In the genomic region with DNA sequence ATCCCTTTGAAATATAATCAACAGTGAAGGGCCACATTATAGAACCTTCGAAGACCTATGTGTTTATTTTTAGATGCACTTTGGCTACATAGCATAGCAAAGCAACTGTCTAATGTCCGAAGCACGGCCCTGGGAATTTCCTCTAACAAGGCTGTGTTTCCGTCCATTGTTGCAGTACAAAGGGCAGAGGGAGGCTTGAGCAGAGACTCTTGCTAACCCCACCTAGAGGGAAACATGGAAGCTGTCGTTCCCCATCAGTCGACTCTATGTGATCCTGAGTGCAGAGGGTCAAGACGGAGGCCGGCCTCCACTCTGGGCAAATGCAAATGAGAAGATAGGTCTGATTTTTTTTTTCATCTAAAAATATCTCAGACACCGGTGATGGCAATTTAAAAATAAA, we compare ENCODE assay signal across 11 mouse cellular contexts. TPM values are rescaled to one million over a fixed set of nuclear protein-coding genes. Genes with fewer than 3 reads are reported as not detected.
DNase-seq lines count a peak whose midpoint lies in the region; TF ChIP-seq lines count a peak whose summit lies in the region.
"Had no signal": no experiment of that assay in that cellular context is flagged by ENCODE, and none has a peak within 500 bp of the region (broad histone marks: within the 10 kb centered on the region; RNA-seq: fewer than 3 reads in every experiment).

No protein-coding gene starts in this region.

- 46% methylated on average over 9 of the region's 9 CpGs for WGBS in lung, adult 2 months
- 70% methylated on average over 9 of the region's 9 CpGs for WGBS in midbrain, embryonic 10.5 days
- 64% methylated on average over 9 of the region's 9 CpGs for WGBS in cerebellum, adult 2 months

- H3K4me1 ChIP-seq in lung, adult 2 months (ENCODE audit: control insufficient read depth, insufficient read depth, low read length) = peaks cover 21% of the 10 kb centered on the region
- peaks cover 4% of the 10 kb centered on the region; the same call in 1 of the 2 replicates for H3K4me1 ChIP-seq in midbrain, embryonic 10.5 days
- H3K4me1 ChIP-seq in cerebellum, adult 2 months (ENCODE audit: control insufficient read depth, insufficient read depth, low read length) = no peaks in the 10 kb centered on the region
- H3K4me1 ChIP-seq: embryonic facial prominence, embryonic 12.5 days had no signal

- H3K27ac ChIP-seq in midbrain, embryonic 10.5 days (replicated peaks) = no peak overlapping the region
- H3K27ac ChIP-seq in cerebellum, adult 2 months (ENCODE audit: insufficient read depth, low read length) = no peak overlapping the region
- H3K27ac ChIP-seq: embryonic facial prominence, embryonic 12.5 days; hindbrain, postnatal 0 days had no signal

- no peaks in the 10 kb centered on the region for H3K36me3 ChIP-seq in midbrain, embryonic 10.5 days
- H3K36me3 ChIP-seq: embryonic facial prominence, embryonic 12.5 days had no signal

- TF ChIP-seq CTCF in lung, adult 2 months (IDR thresholded peaks at IDR 0.05; ENCODE audit: insufficient read depth, low read length) = no peak
- TF ChIP-seq CTCF in cerebellum, adult 2 months (IDR thresholded peaks at IDR 0.05; ENCODE audit: borderline replicate concordance, insufficient read depth, low read depth, low read length) = no peak

- no peaks in the 10 kb centered on the region for H3K27me3 ChIP-seq in midbrain, embryonic 10.5 days (ENCODE audit: low read depth, poor library complexity, severe bottlenecking)
- no peaks in the 10 kb centered on the region for H3K27me3 ChIP-seq in cerebellum, adult 2 months (ENCODE audit: control insufficient read depth, insufficient read depth, low read length)
- H3K27me3 ChIP-seq: embryonic facial prominence, embryonic 12.5 days had no signal

- no peak for TF ChIP-seq POLR2A in lung, adult 2 months (IDR thresholded peaks at IDR 0.05; ENCODE audit: borderline replicate concordance, extremely low read depth, low read depth, low read length)
- TF ChIP-seq POLR2A in cerebellum, adult 2 months (IDR thresholded peaks at IDR 0.05; ENCODE audit: borderline replicate concordance, insufficient read depth, low read length) = no peak

- peak; percentile 42 for DNase-seq in adrenal gland, postnatal 14 days
- no peak for DNase-seq in adrenal gland, postnatal 4 days (ENCODE audit: low spot score in 2 of 2)
- peak; percentile 42 to 62 for DNase-seq in lung, adult 18-20 months
- no peak for DNase-seq in lung, adult 2 months
- peak; percentile 52 to 78 for DNase-seq in kidney, postnatal 36 days
- DNase-seq in urinary bladder, adult 2 months (ENCODE audit: low spot score) = no peak
- DNase-seq in midbrain, embryonic 10.5 days (ENCODE audit: low spot score) = no peak
- no peak for DNase-seq in cerebellum, adult 2 months
- DNase-seq: forebrain, postnatal 0 days had no signal

- H3K4me3 ChIP-seq in lung, adult 2 months (replicated peaks; ENCODE audit: extremely low read depth, low read depth, low read length) = no peak overlapping the region
- no peak overlapping the region for H3K4me3 ChIP-seq in midbrain, embryonic 10.5 days
- H3K4me3 ChIP-seq in cerebellum, adult 2 months (replicated peaks; ENCODE audit: insufficient read depth, low read depth, low read length) = no peak overlapping the region
- H3K4me3 ChIP-seq: embryonic facial prominence, embryonic 12.5 days had no signal

- H3K9me3 ChIP-seq in midbrain, embryonic 10.5 days (replicated peaks) = no peaks in the 10 kb centered on the region
- H3K9me3 ChIP-seq: embryonic facial prominence, embryonic 12.5 days had no signal

RNA-seq across cellular contexts. Expression of a gene that starts 6.2 kb away (rescaled TPM):
- 151 and 182 TPM in 2 replicates for total RNA-seq in adrenal gland, postnatal 14 days (2021)
- total RNA-seq in adrenal gland, postnatal 4 days (2021) = 10 to 100 TPM; 78.0 to 78.1 TPM
- 242 and 327 TPM in 2 replicates for polyA plus RNA-seq in lung, adult 2 months (2012; rRNA removed)
- polyA plus RNA-seq in urinary bladder, adult 2 months (2012; rRNA removed) = 18.7 and 26.3 TPM in 2 replicates
- polyA plus RNA-seq in midbrain, embryonic 10.5 days (2016; fragmentation: Nextera tagmentation; extraction: Ambion mirVana) = 6.6 and 9.3 TPM in 2 replicates
- 17.8 and 19.0 TPM in 2 replicates for polyA plus RNA-seq in cerebellum, adult 2 months (2012; rRNA removed)

Comparison
In these comparisons a context has a peak if more than half of its experiments do, and no peak if none do; other contexts are left out.
1. DNase-seq: peak in adrenal gland, postnatal 14 days (single experiment), lung, adult 18-20 months (2 of 2) and kidney, postnatal 36 days (2 of 2); none in adrenal gland, postnatal 4 days (0 of 2), lung, adult 2 months (single experiment), urinary bladder, adult 2 months (single experiment), midbrain, embryonic 10.5 days (single experiment) and cerebellum, adult 2 months (0 of 2).